Mouse (Mus musculus): ENCODE results near the gene Ccdc71l.

Gene Ccdc71l

DNA sequence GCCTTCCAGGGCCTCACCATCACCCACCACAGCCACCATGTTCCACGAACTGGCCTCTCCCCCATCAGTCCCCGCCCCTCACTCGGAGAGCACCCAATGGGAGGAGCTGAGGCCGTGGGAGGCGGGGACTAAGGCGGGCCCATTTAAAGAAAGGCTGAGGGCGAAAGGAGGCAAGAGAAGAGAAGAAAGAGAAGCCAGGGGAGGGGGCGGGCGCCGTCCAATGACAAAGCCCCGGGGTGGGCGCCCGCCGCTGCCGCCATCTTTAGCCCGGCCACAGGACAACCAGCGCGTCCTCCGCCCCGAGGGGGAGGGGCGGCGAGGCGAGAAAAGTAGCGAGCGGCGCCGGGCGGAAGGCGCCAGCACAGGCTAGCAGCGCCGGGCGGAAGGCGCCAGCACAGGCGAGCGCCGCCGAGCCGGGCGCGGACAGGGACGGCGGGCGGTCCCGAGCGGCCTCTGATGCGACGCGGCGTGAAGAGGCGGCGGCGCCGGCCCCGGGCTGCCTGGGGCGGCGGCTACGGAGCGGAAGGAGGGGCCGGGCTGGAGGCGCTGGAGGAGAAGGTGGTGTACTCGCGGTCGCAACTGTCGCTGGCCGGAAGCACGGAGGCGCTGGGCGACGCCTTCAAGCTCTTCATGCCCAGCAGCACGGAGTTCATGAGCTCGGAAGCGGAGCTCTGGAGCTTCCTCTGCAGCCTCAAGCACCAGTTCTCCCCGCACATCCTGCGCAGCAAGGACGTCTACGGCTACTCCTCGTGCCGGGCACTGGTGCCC, at the start of gene Ccdc71l:
Ccdc71l (plus strand) TSS at position 177 of the 768 bp plus-strand sequence.
- DNase-seq (ENCODE audit: low spot score in 2 of 2): peak; percentile 90 to 91

DNA sequence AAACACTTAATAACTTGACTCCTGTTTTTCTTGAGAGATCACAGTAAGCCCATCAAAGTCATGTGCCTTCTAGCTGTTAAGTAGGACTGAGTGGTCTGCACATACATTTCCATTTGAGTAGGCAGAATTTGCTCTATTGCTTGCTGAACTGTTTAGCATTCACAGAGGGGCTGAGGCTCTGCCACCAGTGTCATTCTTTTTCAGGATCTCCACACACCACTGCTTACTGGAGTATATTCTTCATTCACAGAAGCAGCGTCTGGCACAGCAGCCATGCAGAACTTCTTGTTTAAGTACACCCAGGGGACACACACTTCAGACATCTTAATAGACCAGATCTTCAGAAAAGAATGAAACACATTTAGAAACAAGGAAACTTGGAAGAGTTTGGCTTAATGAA, 39.4 kb upstream of the Ccdc71l start:
- DNase-seq (ENCODE audit: low spot score in 2 of 2): no peak

DNA sequence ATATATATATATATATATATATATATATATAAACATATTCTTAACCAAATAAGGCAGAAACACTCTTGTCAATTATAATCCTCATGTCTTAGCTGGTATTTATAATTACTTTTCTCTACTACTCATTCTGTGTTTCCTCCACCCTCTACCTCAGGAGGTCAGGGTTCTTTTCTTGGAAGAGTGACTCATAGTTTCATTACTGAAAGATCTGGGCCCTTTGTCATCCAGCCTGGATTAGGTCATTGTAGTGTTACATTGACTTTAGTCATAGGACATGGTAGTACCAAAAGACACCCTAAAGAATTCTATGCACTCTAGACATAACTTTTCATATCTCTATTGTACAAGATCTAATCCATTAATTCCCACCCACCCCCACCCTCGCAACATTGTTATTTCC, 35.0 kb upstream of the Ccdc71l start:
- DNase-seq (ENCODE audit: low spot score in 2 of 2): no peak

DNA sequence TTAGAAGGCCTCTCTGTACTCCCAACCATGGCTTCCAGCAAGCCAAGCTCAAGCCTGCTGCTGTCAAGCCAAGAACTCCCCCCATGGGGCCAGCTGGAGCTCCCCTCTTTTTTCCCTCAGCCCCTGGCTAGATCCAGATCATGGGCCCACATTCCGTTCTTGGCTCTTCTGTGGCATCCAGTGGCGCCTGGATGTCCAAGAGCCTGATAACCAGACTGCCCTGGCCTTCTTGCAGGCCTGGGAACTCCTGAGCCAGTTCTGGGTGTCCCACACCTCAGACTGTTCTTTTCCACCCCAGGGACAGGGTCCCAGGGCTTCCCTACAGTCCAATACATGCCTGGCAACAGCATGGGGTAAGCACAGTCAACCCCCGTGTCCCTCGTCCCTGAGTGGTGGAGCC, 32.4 kb upstream of the Ccdc71l start:
- no peak for DNase-seq (ENCODE audit: low spot score in 2 of 2)

DNA sequence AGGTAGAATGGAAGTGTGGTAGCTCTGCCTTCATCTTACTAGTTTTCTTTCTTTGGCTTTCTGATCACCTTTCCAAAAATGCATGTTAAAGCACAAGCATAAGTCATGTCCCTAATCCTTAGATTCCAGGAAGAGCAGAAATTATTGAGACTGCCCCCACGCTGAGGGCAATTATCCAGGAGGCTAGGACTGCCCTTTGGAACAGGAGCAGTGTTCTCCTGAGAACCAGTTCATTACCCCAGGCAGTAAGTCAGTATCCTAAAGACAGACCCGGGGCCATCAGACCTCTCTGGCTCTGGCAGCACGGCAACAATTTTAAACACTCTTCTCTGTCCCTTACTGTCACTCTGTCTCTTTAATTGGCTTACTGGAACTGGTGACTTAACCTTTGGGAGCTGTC, 30.0 kb upstream of the Ccdc71l start:
- DNase-seq (ENCODE audit: low spot score in 2 of 2): no peak

DNA sequence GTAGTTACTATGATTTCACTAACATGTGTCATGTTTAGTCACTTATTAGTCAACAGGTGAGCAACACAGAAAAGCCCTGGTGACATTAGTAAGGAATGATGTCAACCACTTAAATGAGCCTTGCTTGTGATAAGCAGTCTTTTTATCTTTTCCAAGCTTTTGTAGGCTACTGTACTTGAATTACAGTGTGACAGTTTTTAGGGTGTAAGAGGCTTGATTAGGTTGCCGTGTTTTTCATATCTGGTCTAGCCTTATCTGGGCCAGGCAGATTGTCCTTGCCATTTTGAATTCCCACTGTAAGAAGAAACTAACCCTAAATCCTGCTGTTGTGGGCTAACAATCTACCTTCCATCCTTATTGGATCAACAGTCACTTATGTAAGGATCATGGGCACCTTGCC, 26.6 kb upstream of the Ccdc71l start:
- no peak for DNase-seq (ENCODE audit: low spot score in 2 of 2)

DNA sequence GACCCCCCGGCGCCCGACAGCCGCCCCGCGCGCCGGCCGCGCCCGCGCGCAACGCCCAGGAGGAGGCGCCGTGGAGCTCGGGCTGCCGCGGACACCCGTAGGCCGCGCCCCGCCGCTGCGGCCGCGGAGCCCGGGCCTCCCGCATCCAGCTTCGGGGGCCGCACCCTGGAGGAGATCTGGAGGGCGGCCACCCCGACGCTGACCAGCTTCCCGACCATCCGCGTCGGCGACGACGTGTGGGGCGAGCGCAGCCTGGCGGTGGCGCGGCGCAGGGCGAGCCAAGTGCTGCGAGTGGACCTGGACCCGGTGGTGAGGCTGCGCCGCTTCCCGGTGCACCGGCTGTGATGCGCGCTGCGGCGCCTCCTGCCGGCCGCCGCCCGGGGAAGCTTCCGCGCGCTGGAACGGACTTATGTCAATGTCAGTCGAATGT, 807 bp downstream of the Ccdc71l start:
- DNase-seq (ENCODE audit: low spot score in 2 of 2): peak; percentile 89 to 90

DNA sequence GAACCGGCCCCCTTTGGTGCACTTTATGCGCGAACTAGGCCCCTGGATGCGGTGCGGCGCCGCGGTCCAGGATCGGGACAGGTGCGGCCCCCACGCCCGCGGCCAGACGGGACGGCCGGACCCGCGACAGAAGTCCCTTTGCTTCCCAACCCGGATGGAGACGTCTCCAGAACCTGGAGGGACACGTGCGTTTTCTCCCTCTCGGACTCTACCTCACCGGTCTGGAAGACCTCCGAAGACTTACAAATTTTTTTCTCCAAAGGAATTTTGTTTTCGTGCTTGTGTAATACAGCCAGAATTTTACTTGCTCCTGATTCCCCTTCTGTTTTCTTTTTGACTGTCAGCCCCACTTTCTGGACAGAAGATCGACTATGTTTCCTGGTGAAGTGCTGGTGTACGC, 1.2 kb downstream of the Ccdc71l start:
- no peak for DNase-seq (ENCODE audit: low spot score in 2 of 2)

DNA sequence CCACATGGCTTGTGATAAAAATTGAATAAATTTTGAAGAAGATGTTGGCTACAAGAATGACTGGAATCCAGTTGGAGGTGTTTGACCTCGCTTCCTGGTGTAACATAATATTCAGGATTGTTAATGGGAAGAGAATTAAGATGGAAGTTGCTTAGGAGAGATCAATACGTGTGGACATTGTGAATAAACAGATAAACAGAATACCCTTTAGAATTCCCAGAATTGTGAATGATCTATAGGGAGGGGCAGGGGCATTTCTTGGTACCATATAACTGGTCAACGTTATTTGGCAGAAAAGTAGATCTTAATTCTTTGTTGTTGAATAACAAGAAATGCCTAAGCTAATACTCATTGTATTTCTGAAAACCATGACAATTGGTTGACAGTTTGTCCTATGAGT, 2.0 kb downstream of the Ccdc71l start:
- no peak for DNase-seq (ENCODE audit: low spot score in 2 of 2)

DNA sequence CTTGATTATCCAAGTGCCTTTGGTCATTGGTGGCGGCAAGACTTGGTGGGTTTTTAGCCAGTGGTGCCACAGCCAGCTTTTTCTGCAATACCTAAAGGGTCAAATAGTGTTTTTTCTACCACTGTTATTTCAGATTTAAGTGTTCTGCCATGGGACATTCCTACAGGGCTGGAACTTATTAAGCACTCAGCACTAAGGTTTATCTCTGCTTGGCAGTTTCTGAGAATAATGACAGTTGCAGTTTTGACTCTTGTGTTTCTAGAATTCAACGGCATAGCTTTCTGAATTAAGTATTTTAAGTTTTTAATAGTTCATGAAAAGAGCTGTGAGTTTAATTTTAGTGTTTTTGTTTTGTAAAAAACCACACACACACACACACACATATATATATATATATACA, 2.5 kb downstream of the Ccdc71l start:
- no peak for DNase-seq (ENCODE audit: low spot score in 2 of 2)

DNA sequence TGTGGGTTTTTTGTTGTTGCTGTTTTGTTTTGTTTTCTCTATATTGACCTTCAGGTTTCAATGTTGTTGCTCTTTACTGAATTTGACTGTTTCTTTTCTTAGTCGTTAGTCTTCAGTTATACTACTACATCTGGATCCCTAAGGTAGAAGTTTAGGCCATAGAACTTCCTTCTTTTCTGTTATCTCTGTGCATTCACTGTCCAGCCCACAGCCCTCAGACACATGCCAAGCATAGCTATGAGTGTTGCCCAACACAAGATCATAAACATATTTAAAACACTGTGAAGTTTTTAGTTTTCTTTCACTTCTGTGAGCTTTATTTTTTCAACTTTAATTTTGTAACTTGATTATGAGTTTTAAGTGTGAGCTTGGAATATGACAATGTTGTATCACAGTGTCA, 41.0 kb downstream of the Ccdc71l start:
- DNase-seq (ENCODE audit: low spot score in 2 of 2): no peak

DNA sequence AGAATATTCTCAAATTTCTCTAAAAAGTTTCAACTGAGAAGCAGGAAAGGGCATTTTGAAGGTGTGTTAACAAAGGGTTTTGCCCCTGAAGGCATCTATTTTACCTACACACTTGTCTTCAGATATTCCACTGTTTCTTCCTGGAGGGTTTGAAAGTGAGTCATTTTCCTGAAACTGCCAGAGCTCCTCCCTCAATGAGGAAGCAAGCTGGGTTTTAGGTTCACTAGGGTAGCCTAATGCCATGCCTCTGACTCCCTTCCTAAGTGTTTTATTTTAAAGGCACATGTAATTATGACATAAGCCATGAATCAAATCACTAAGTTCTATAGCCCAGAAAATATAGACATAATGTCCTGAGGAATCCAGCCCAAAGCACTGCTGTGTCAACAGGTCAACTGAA, 49.3 kb downstream of the Ccdc71l start:
- no peak for DNase-seq (ENCODE audit: low spot score in 2 of 2)

DNA sequence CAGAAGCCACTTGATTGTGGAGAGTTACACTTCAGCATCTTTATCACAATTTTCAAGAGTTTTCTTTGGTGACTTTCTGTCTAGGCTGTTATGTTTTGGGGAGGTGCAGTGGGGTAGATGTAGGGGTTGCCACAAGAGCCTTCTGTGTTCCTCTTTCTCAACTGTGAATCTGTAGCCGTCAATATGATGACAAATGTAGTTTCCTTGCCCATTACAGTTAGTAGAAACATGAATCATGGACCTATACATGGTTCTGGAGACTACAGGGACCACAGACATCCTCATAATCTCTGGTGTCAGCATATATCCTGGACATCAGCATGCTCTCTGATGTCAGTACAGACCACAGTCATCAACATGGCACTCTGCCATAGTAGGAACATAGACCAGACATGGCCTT, 52.5 kb downstream of the Ccdc71l start:
- no peak for DNase-seq (ENCODE audit: low spot score in 2 of 2)

Data from right cerebral cortex, postnatal 10 days (tissue).